Mouse (Mus musculus): ENCODE results near the gene Sult2a1. TPM values are rescaled to one million over a fixed set of nuclear protein-coding genes. Genes with fewer than 3 reads are reported as not detected.
"Not testable (repeated sequence)": the region's sequence is repeated elsewhere in the genome, so short reads cannot be mapped to it uniquely, and the experiment has no call there.

The Sult2a1 gene
- not detected in 2 replicates for polyA plus RNA-seq (2014; fragmentation: Nextera tagmentation; extraction: Ambion mirVana)

DNA sequence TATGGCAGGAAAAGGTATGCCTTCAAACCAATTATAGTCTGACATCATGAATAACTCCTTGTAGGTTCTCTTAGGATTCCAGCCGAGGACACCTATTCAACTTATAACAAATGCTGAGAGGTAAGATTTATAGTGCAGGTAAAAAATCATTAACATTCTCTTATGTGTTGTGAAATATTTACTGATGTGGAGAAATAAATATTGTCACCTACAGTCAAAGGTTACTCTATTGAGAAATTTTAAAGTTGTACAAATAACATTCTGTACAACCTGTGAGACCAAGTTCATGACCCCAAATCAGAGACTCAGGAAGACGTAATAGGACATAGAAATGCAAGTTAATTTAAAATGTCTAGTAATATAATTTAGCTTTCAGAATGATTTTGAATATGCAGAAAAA lies at the start of gene Sult2a1:
TSS of gene Sult2a1 (minus strand) at position 101 of the 400 bp plus-strand sequence.
- DNase-seq (ENCODE audit: low spot score); H3K4me2 ChIP-seq (ENCODE audit: low read length); H3K4me3 ChIP-seq (ENCODE audit: low read depth, low read length); H3K9me3 ChIP-seq (replicated peaks; ENCODE audit: control insufficient read depth, low read length); H3K27ac ChIP-seq (ENCODE audit: low read depth, low read length); H3K36me3 ChIP-seq (ENCODE audit: control insufficient read depth, insufficient read depth, low read length); H3K4me1 ChIP-seq (ENCODE audit: control insufficient read depth, insufficient read depth, low read length); H3K9ac ChIP-seq (ENCODE audit: low read length); H3K27me3 ChIP-seq (replicated peaks; ENCODE audit: control insufficient read depth, insufficient read depth, low read length); ATAC-seq: not testable (repeated sequence)
- 100% methylated on average over 1 of the region's 2 CpGs for WGBS

DNA sequence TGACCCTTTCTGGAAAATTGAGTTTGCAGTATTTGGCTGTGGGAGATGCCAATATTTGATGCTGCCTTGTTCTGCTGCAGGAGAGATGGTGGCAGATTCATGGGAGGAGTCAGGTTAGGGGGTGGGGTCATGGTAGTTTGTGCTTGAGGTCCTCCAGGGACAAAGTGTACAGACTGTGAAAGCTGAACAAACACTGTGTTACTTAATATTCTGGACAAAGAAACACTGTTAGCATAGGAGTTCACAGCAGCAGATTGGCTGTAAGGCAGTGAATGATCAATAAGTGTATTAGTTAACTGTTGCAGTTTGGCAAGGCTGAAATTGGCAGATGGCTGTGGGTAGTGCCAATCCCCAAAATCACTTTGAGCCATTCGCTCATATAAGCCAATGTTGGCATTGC lies 23.3 kb downstream of the Sult2a1 start:
- 0 out of 2 replicates have a peak, but pooled peaks cover 4% of the 10 kb centered on the region for H3K9me3 ChIP-seq (replicated peaks; ENCODE audit: control insufficient read depth, low read length)
- H3K4me1 ChIP-seq (ENCODE audit: control insufficient read depth, insufficient read depth, low read length): no peaks in the 10 kb centered on the region
- H3K4me2 ChIP-seq (ENCODE audit: low read length): no peak overlapping the region
- 93% methylated on average over 1 of the region's 1 CpGs for WGBS
- no peak overlapping the region for H3K27ac ChIP-seq (ENCODE audit: low read depth, low read length)
- no peak overlapping the region for H3K9ac ChIP-seq (ENCODE audit: low read length)
- H3K36me3 ChIP-seq (ENCODE audit: control insufficient read depth, insufficient read depth, low read length): no peaks in the 10 kb centered on the region
- no peak for ATAC-seq
- DNase-seq (ENCODE audit: low spot score): no peak
- no peaks in the 10 kb centered on the region for H3K27me3 ChIP-seq (replicated peaks; ENCODE audit: control insufficient read depth, insufficient read depth, low read length)
- H3K4me3 ChIP-seq (ENCODE audit: low read depth, low read length): no peak overlapping the region

Other genes with a start within 250 kb of the Sult2a1 start
- not detected in 2 replicates for gene Sult2a5, start 213.4 kb downstream of the Sult2a1 start, polyA plus RNA-seq (2014; fragmentation: Nextera tagmentation; extraction: Ambion mirVana)
- gene Sult2a2, start 103.9 kb downstream of the Sult2a1 start, polyA plus RNA-seq (2014; fragmentation: Nextera tagmentation; extraction: Ambion mirVana): not detected in 2 replicates
- not detected in 2 replicates for gene Sult2a4, start 152.2 kb upstream of the Sult2a1 start, polyA plus RNA-seq (2014; fragmentation: Nextera tagmentation; extraction: Ambion mirVana)